Mouse (Mus musculus): ENCODE measurements around the gene P2rx1. TPM values are rescaled to one million over a fixed set of nuclear protein-coding genes. Genes with fewer than 3 reads are reported as not detected.

P2rx1 gene
- 0.26 TPM for polyA plus RNA-seq (2014; fragmentation: Illumina TruSeq; extraction: RNeasy Lipid Tissue Mini Kit (QIAGEN cat#74804); ENCODE audit: low read depth, low replicate concordance)

DNA sequence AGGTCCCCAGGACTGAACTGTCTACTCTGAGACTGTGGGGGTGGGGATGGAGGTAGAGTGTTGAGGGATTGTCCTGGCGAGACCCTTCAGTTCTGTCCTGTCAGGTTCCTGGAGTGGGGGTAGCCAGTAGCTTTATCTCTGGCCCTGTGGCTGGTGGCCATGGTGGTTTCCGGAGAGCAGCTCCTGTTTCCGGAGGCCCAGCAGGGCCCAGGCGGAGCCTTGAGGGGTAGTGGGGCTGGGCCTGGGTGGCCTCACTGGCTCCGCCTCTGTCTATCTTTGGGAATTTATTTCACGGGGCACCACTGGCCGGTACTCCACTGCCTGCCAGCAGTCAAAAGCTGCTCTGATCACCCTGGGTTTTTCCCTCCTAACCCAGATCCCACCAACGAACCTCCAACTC is at the start of gene P2rx1:
TSS of gene P2rx1 (plus strand) at position 333 of the 400 bp plus-strand sequence.

DNA sequence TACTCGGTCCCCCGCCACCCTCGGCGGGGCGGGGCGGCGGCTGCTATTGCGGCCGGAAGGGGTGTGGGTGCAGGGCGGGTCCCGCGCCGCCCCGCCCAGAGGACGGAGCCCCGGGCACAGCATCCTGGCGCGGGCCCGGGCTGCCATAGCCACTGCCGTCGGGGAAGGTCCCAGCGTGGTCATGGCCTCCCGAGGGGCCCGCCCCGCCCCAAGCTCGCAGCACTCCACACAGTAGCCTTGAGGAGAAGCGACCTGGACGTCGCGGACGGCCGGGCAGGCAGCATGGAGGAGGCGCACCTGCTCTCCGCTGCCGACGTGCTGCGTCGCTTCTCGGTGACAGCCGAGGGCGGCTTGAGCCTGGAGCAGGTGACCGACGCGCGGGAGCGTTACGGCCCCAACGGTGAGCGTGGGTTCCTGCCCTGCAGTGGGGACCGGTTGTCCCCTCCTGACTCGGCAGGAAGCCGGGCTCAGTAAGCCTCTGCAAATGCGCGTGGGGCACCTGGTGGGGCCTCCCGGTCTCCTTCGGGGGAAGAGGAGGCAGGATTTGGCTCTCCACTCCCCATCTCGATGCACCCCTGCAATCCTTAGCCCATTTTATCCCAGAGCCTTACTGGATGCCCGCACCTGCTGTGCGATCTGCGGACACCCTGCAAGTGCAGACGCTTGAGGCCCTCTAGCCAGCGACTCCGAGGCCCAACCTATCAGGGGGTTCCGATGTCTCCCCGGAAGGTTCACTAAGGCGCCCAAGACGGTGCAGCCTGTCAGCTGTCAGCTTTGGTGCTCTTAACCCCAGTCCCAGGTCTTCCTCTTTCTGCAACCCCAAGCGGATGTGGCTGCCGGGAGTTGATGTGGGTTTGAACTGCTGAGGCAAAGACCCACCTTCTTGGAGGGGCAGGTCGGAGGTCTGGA is 37.6 kb upstream of the P2rx1 start, which contains the start of gene Atp2a3:
TSS of gene Atp2a3 (plus strand) at position 98 of the 909 bp plus-strand sequence.

DNA sequence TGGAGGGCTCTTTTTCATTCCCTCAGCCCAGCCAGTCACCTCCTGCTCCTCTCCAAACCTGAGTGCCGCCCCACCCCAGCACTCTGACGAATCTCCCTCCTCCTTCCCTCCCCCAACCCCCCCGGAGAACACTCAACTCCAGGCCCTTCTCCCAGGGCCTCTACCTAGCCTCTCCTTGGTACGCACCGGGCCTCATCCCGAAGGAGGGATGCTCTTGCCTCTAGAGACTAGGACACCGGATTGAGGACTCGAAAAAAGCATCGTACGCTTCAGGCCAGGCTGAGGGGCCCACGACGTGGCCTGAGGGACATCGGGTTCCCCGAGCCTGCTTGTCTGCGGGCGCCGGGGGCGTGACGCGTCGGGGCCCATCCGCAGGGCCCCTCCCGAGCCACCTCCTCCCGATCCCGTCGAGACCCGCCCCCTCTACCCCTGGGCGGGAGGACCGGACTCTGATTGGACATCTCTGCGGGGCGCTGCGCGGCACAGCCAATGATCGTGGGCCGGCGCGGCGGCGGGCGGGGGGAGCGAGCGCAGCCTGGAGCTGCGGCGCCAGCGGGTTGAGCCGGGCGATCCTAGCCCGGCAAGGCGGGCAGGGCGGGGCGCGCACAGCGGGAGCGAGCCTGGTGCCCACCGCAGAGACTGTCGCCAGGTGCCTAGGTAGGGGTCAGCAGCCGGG is 19.7 kb downstream of the P2rx1 start, which contains the start of gene Camkk1:
TSS of gene Camkk1 (plus strand) at position 538 of the 676 bp plus-strand sequence.

DNA sequence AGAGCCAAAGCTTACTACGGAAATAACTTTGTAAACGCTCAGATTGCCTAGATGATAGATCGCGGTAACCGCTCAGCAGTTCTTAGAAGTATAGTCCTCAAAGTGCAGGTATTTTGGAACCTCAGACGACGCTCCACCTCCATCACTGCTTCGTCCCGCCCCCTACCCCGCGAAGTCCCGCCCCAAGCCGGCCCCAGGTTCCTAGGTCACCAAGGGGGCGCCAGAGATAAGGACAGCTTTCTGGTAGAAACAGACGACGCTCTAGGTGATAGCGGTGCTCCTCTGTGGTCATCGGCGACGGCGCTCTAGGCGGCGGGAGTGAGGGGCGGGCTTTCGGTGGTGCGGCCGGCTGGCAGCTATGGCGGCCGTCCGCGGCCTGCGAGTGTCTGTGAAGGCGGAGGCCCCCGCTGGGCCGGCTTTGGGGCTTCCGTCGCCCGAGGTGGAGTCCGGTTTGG is 48.7 kb downstream of the P2rx1 start, which contains the start of gene Ncbp3:
TSS of gene Ncbp3 (plus strand) at position 242 of the 455 bp plus-strand sequence.

Other genes with a start within 250 kb of the P2rx1 start
- gene Cyb5d2, start 203.0 kb upstream of the P2rx1 start, polyA plus RNA-seq (2014; fragmentation: Illumina TruSeq; extraction: RNeasy Lipid Tissue Mini Kit (QIAGEN cat#74804); ENCODE audit: low read depth, low replicate concordance): 21.7 TPM
- 14.5 TPM for gene Zzef1, start 202.9 kb upstream of the P2rx1 start, polyA plus RNA-seq (2014; fragmentation: Illumina TruSeq; extraction: RNeasy Lipid Tissue Mini Kit (QIAGEN cat#74804); ENCODE audit: low read depth, low replicate concordance)
- 9.7 TPM for gene Atp2a3, start 37.9 kb upstream of the P2rx1 start, polyA plus RNA-seq (2014; fragmentation: Illumina TruSeq; extraction: RNeasy Lipid Tissue Mini Kit (QIAGEN cat#74804); ENCODE audit: low read depth, low replicate concordance)
- 1.5 TPM for gene Camkk1, start 19.9 kb downstream of the P2rx1 start, polyA plus RNA-seq (2014; fragmentation: Illumina TruSeq; extraction: RNeasy Lipid Tissue Mini Kit (QIAGEN cat#74804); ENCODE audit: low read depth, low replicate concordance)
- gene Ncbp3, start 48.7 kb downstream of the P2rx1 start, polyA plus RNA-seq (2014; fragmentation: Illumina TruSeq; extraction: RNeasy Lipid Tissue Mini Kit (QIAGEN cat#74804); ENCODE audit: low read depth, low replicate concordance): 4.4 TPM
- not detected for gene Itgae, start 91.5 kb downstream of the P2rx1 start, polyA plus RNA-seq (2014; fragmentation: Illumina TruSeq; extraction: RNeasy Lipid Tissue Mini Kit (QIAGEN cat#74804); ENCODE audit: low read depth, low replicate concordance)
- 0.16 TPM for gene Haspin, start 139.2 kb downstream of the P2rx1 start, polyA plus RNA-seq (2014; fragmentation: Illumina TruSeq; extraction: RNeasy Lipid Tissue Mini Kit (QIAGEN cat#74804); ENCODE audit: low read depth, low replicate concordance)
- 15.8 TPM for gene P2rx5, start 161.3 kb downstream of the P2rx1 start, polyA plus RNA-seq (2014; fragmentation: Illumina TruSeq; extraction: RNeasy Lipid Tissue Mini Kit (QIAGEN cat#74804); ENCODE audit: low read depth, low replicate concordance)
- gene Emc6, start 177.9 kb downstream of the P2rx1 start, polyA plus RNA-seq (2014; fragmentation: Illumina TruSeq; extraction: RNeasy Lipid Tissue Mini Kit (QIAGEN cat#74804); ENCODE audit: low read depth, low replicate concordance): 60.5 TPM
- gene Tax1bp3, start 178.0 kb downstream of the P2rx1 start, polyA plus RNA-seq (2014; fragmentation: Illumina TruSeq; extraction: RNeasy Lipid Tissue Mini Kit (QIAGEN cat#74804); ENCODE audit: low read depth, low replicate concordance): 50.8 TPM
- gene Ctns, start 199.9 kb downstream of the P2rx1 start, polyA plus RNA-seq (2014; fragmentation: Illumina TruSeq; extraction: RNeasy Lipid Tissue Mini Kit (QIAGEN cat#74804); ENCODE audit: low read depth, low replicate concordance): 10.9 TPM
- 1.7 TPM for gene Shpk, start 200.4 kb downstream of the P2rx1 start, polyA plus RNA-seq (2014; fragmentation: Illumina TruSeq; extraction: RNeasy Lipid Tissue Mini Kit (QIAGEN cat#74804); ENCODE audit: low read depth, low replicate concordance)
- 0.37 TPM for gene Trpv1, start 235.2 kb downstream of the P2rx1 start, polyA plus RNA-seq (2014; fragmentation: Illumina TruSeq; extraction: RNeasy Lipid Tissue Mini Kit (QIAGEN cat#74804); ENCODE audit: low read depth, low replicate concordance)